In genomic region chr8:111642939-111643263, GRCm38 (mm10) we compare ENCODE assay signal across 8 mouse cellular contexts. TPM values are rescaled to one million over a fixed set of nuclear protein-coding genes. Genes with fewer than 3 reads are reported as not detected.
DNase-seq lines count a peak whose midpoint lies in the region; ATAC-seq and TF ChIP-seq lines count a peak whose summit lies in the region.

No protein-coding gene starts in this region.

- WGBS in lung, embryonic 15.5 days, result 9% methylated on average over 5 of the region's 5 CpGs
- 7% methylated on average over 5 of the region's 5 CpGs for WGBS in limb, embryonic 14.5 days

- peak overlapping the region; percentile 47 for H3K9ac ChIP-seq in lung, embryonic 15.5 days
- peak overlapping the region; percentile 94 for H3K9ac ChIP-seq in limb, embryonic 14.5 days (ENCODE audit: low read depth, low read length, severe bottlenecking)

- DNase-seq in lung, postnatal 10 days, result no peak
- DNase-seq in limb, embryonic 14.5 days (ENCODE audit: low spot score), result no peak
- DNase-seq in splenic B cell, adult 2 months (ENCODE audit: low read depth, low spot score), result peak; percentile 12
- DNase-seq in cerebellum, adult 11-12 months, result no peak
- no peak for DNase-seq in kidney, adult 8-10 months
- DNase-seq in right cerebral cortex, adult 18-20 months, result no peak

- peaks cover 13% of the 10 kb centered on the region for H3K4me1 ChIP-seq in lung, embryonic 15.5 days
- peaks cover 32% of the 10 kb centered on the region for H3K4me1 ChIP-seq in erythroblast, embryonic 14.5 days (ENCODE audit: control insufficient read depth)
- H3K4me1 ChIP-seq in limb, embryonic 14.5 days (ENCODE audit: control insufficient read depth, insufficient read depth, low read length), result peaks cover 9% of the 10 kb centered on the region

- no peaks in the 10 kb centered on the region for H3K9me3 ChIP-seq in lung, embryonic 15.5 days
- no peaks in the 10 kb centered on the region for H3K9me3 ChIP-seq in erythroblast, embryonic 14.5 days (ENCODE audit: control insufficient read depth, low read length)
- no peaks in the 10 kb centered on the region for H3K9me3 ChIP-seq in limb, embryonic 14.5 days (ENCODE audit: control insufficient read depth, low read length)

- no peaks in the 10 kb centered on the region for H3K27me3 ChIP-seq in lung, embryonic 15.5 days
- no peaks in the 10 kb centered on the region; the same call in 1 of the 2 replicates for H3K27me3 ChIP-seq in erythroblast, embryonic 14.5 days (ENCODE audit: control insufficient read depth)
- H3K27me3 ChIP-seq in limb, embryonic 14.5 days (ENCODE audit: control insufficient read depth, insufficient read depth, low read length), result no peaks in the 10 kb centered on the region
- H3K27me3 ChIP-seq in splenic B cell, adult 2 months (ENCODE audit: control insufficient read depth, insufficient read depth, low read length, poor library complexity, severe bottlenecking), result no peaks in the 10 kb centered on the region

- peak overlapping the region; percentile 34 for H3K27ac ChIP-seq in lung, embryonic 15.5 days
- H3K27ac ChIP-seq in limb, embryonic 14.5 days (replicated peaks; ENCODE audit: low read depth, low read length), result peak overlapping the region; percentile 94

- no peak for TF ChIP-seq POLR2A in limb, embryonic 14.5 days (IDR thresholded peaks at IDR 0.05; ENCODE audit: borderline replicate concordance, extremely low read depth, insufficient read depth, insufficient read length)

- peak overlapping the region; percentile 70 for H3K4me2 ChIP-seq in lung, embryonic 15.5 days
- peak overlapping the region; percentile 58 for H3K4me2 ChIP-seq in limb, embryonic 14.5 days (replicated peaks; ENCODE audit: low read depth, low read length, severe bottlenecking)

- ATAC-seq in lung, embryonic 15.5 days (ENCODE audit: borderline replicate concordance, extremely low read depth, low FRiP score, low TSS enrichment), result peak; percentile 29; the same call in 1 of the 2 replicates
- peak; percentile 7; the same call in 1 of the 2 replicates for ATAC-seq in limb, embryonic 14.5 days (ENCODE audit: low FRiP score, low read depth)

- H3K36me3 ChIP-seq in lung, embryonic 15.5 days, result no peaks in the 10 kb centered on the region
- no peaks in the 10 kb centered on the region for H3K36me3 ChIP-seq in erythroblast, embryonic 14.5 days (ENCODE audit: control insufficient read depth)
- no peaks in the 10 kb centered on the region for H3K36me3 ChIP-seq in limb, embryonic 14.5 days (ENCODE audit: control insufficient read depth, insufficient read depth, low read length)
- H3K36me3 ChIP-seq in splenic B cell, adult 2 months (ENCODE audit: control insufficient read depth, insufficient read depth, low read length, poor library complexity, severe bottlenecking), result no peaks in the 10 kb centered on the region

- peak overlapping the region; percentile 97 for H3K4me3 ChIP-seq in lung, embryonic 15.5 days
- peak overlapping the region; percentile 93 for H3K4me3 ChIP-seq in erythroblast, embryonic 14.5 days (replicated peaks)
- peak overlapping the region; percentile 94 for H3K4me3 ChIP-seq in limb, embryonic 14.5 days (replicated peaks; ENCODE audit: low read length)

RNA-seq across cellular contexts. Expression of gene Zfp1, which starts 0.3 kb away (rescaled TPM):
- polyA plus RNA-seq in lung, embryonic 15.5 days (2015; fragmentation: Nextera tagmentation; extraction: Ambion mirVana), result 18.9 and 20.0 TPM in 2 replicates
- 0.03 and 0.17 TPM in 2 replicates for polyA plus RNA-seq in erythroblast, embryonic 14.5 days (2012)
- polyA plus RNA-seq in limb, embryonic 14.5 days (2012; rRNA removed), result 18.3 and 20.8 TPM in 2 replicates
- polyA plus RNA-seq in limb, embryonic 14.5 days (2014; fragmentation: Nextera tagmentation; extraction: Ambion mirVana), result 20.7 and 24.7 TPM in 2 replicates

RNA-seq across cellular contexts. Expression of gene Ldhd, which starts 12.7 kb away (rescaled TPM):
- 0.54 and 0.63 TPM in 2 replicates for polyA plus RNA-seq in lung, embryonic 15.5 days (2015; fragmentation: Nextera tagmentation; extraction: Ambion mirVana)
- polyA plus RNA-seq in erythroblast, embryonic 14.5 days (2012), result not detected in 2 replicates
- 0.77 and 1.1 TPM in 2 replicates for polyA plus RNA-seq in limb, embryonic 14.5 days (2012; rRNA removed)
- polyA plus RNA-seq in limb, embryonic 14.5 days (2014; fragmentation: Nextera tagmentation; extraction: Ambion mirVana), result 0.35 and 0.74 TPM in 2 replicates

RNA-seq across cellular contexts. Expression of gene Ctrb1, which starts 47.9 kb away (rescaled TPM):
- polyA plus RNA-seq in lung, embryonic 15.5 days (2015; fragmentation: Nextera tagmentation; extraction: Ambion mirVana), result 0.17 and 10.5 TPM in 2 replicates
- polyA plus RNA-seq in erythroblast, embryonic 14.5 days (2012), result not detected in 2 replicates
- polyA plus RNA-seq in limb, embryonic 14.5 days (2012; rRNA removed), result 0.10 and 0.91 TPM in 2 replicates
- polyA plus RNA-seq in limb, embryonic 14.5 days (2014; fragmentation: Nextera tagmentation; extraction: Ambion mirVana), result not detected in 2 replicates

Comparison
In these comparisons a context has a peak if more than half of its experiments do, and no peak if none do; other contexts are left out.
1. RNA of gene Zfp1, which starts 0.3 kb away (polyA plus RNA-seq): 18.3 to 24.7 TPM in limb, embryonic 14.5 days and 18.9 to 20.0 TPM in lung, embryonic 15.5 days; 0.03 to 0.17 TPM in erythroblast, embryonic 14.5 days; every median in the first group is over 10 times any median in the second.
2. Peak in every context shown above with its lines, with median percentiles within 50 percentile points of each other: H3K4me3 ChIP-seq.